Comparison of ENCODE assay signal across 9 mouse cellular contexts in genomic region chr12:108396081-108396947, GRCm38 (mm10). TPM values are rescaled to one million over a fixed set of nuclear protein-coding genes. Genes with fewer than 3 reads are reported as not detected.
DNase-seq lines count a peak whose midpoint lies in the region; ATAC-seq and TF ChIP-seq lines count a peak whose summit lies in the region.
"Had no signal": no experiment of that assay in that cellular context is flagged by ENCODE, and none has a peak within 500 bp of the region (broad histone marks: within the 10 kb centered on the region; RNA-seq: fewer than 3 reads in every experiment).

No protein-coding gene starts in this region.

- no peak overlapping the region for H3K4me3 ChIP-seq in gastrocnemius, adult 2 months
- no peak overlapping the region for H3K4me3 ChIP-seq in forebrain, embryonic 14.5 days (ENCODE audit: low read depth, low read length)
- no peak overlapping the region for H3K4me3 ChIP-seq in midbrain, embryonic 15.5 days
- no peak overlapping the region for H3K4me3 ChIP-seq in heart, adult 2 months

- TF ChIP-seq EP300 in heart, adult 2 months (IDR thresholded peaks at IDR 0.05; ENCODE audit: insufficient read depth, low read depth, low read length), result no peak

- H3K9me3 ChIP-seq in forebrain, embryonic 14.5 days (replicated peaks; ENCODE audit: control insufficient read depth, low read length), result no peaks in the 10 kb centered on the region
- H3K9me3 ChIP-seq in midbrain, embryonic 15.5 days, result no peaks in the 10 kb centered on the region

- H3K9ac ChIP-seq in forebrain, embryonic 14.5 days (ENCODE audit: low read length), result no peak overlapping the region
- no peak overlapping the region for H3K9ac ChIP-seq in midbrain, embryonic 15.5 days
- no peak overlapping the region for H3K9ac ChIP-seq in heart, adult 2 months (ENCODE audit: low read depth, low read length)

- H3K27me3 ChIP-seq in forebrain, embryonic 14.5 days (replicated peaks; ENCODE audit: control insufficient read depth, insufficient read depth, low read length), result no peaks in the 10 kb centered on the region
- no peaks in the 10 kb centered on the region for H3K27me3 ChIP-seq in midbrain, embryonic 15.5 days (replicated peaks)
- H3K27me3 ChIP-seq in heart, adult 2 months (ENCODE audit: control insufficient read depth, insufficient read depth, low read length), result no peaks in the 10 kb centered on the region

- no peak for TF ChIP-seq POLR2A in heart, adult 2 months (IDR thresholded peaks at IDR 0.05; ENCODE audit: insufficient read depth, low read depth, low read length)

- peaks cover 30% of the 10 kb centered on the region for H3K4me1 ChIP-seq in forebrain, embryonic 14.5 days (ENCODE audit: control insufficient read depth, insufficient read depth, low read length)
- H3K4me1 ChIP-seq in midbrain, embryonic 15.5 days, result peaks cover 35% of the 10 kb centered on the region
- H3K4me1 ChIP-seq in heart, adult 2 months (ENCODE audit: control insufficient read depth, insufficient read depth, low read length), result peaks cover 18% of the 10 kb centered on the region

- peak; percentile 96 for ATAC-seq in forebrain, embryonic 14.5 days
- peak; percentile 94 for ATAC-seq in midbrain, embryonic 15.5 days (replicated peaks)

- no peaks in the 10 kb centered on the region for H3K79me2 ChIP-seq in heart, adult 2 months (replicated peaks; ENCODE audit: control insufficient read depth, insufficient read depth, low read length)

- H3K4me2 ChIP-seq in forebrain, embryonic 14.5 days (ENCODE audit: low read length), result no peak overlapping the region
- no peak overlapping the region for H3K4me2 ChIP-seq in midbrain, embryonic 15.5 days

- H3K27ac ChIP-seq in gastrocnemius, adult 2 months, result peak overlapping the region; percentile 38; the same call in 1 of the 2 replicates
- peak overlapping the region; percentile 88 for H3K27ac ChIP-seq in forebrain, embryonic 14.5 days (ENCODE audit: low read depth, low read length)
- H3K27ac ChIP-seq in midbrain, embryonic 15.5 days, result peak overlapping the region; percentile 78
- no peak overlapping the region for H3K27ac ChIP-seq in heart, adult 2 months

- DNase-seq in gastrocnemius, adult 2 months, result no peak
- DNase-seq in gastrocnemius, adult 18-20 months (ENCODE audit: low spot score), result no peak
- peak; percentile 98 for DNase-seq in forebrain, embryonic 14.5 days (ENCODE audit: low spot score)
- peak; percentile 50 for DNase-seq in kidney, postnatal 10 days
- no peak for DNase-seq in urinary bladder, postnatal 10 days (ENCODE audit: low spot score)
- DNase-seq in spleen, postnatal 10 days (ENCODE audit: low spot score in 2 of 2), result no peak
- DNase-seq in heart, adult 2 months, result no peak

- no peaks in the 10 kb centered on the region for H3K36me3 ChIP-seq in forebrain, embryonic 14.5 days (ENCODE audit: control insufficient read depth, insufficient read depth, low read length)
- H3K36me3 ChIP-seq in midbrain, embryonic 15.5 days (replicated peaks), result no peaks in the 10 kb centered on the region
- no peaks in the 10 kb centered on the region for H3K36me3 ChIP-seq in heart, adult 2 months (ENCODE audit: control insufficient read depth, insufficient read depth, low read length)

- 42% methylated on average over 11 of the region's 11 CpGs for WGBS in forebrain, embryonic 14.5 days
- 37% methylated on average over 11 of the region's 11 CpGs for WGBS in midbrain, embryonic 15.5 days
- WGBS in heart, adult 2 months, result 88% methylated on average over 11 of the region's 11 CpGs

- intact Hi-C loops in gastrocnemius, adult 2 months (cut with DNase I), result no loop called here
- intact Hi-C loops in heart, adult 2 months (cut with DNase I), result loop anchor here (2.0 kb wide), 1 partner anchor 26 kb away; no protein-coding TSS in a partner anchor

- TF ChIP-seq CTCF in gastrocnemius, adult 2 months (IDR thresholded peaks at IDR 0.05), result no peak
- no peak for TF ChIP-seq CTCF in heart, adult 2 months (IDR thresholded peaks at IDR 0.05)

RNA-seq across cellular contexts. Expression of gene Eml1, which starts 25.6 kb away (rescaled TPM):
- 100 to 1,000 TPM in 1 of 2 experiments, 10 to 100 TPM in 1; 93.4 to 111 TPM for total RNA-seq in gastrocnemius, adult 2 months (2021)
- 10 to 100 TPM; 99.0 to 99.1 TPM for total RNA-seq in gastrocnemius, adult 18-20 months (2021)
- polyA plus RNA-seq in forebrain, embryonic 14.5 days (2014; fragmentation: Nextera tagmentation; extraction: Ambion mirVana), result 52.2 and 57.1 TPM in 2 replicates
- 52.9 and 61.3 TPM in 2 replicates for polyA plus RNA-seq in midbrain, embryonic 15.5 days (2015; fragmentation: Nextera tagmentation; extraction: Ambion mirVana)
- 10 to 100 TPM; 73.5 to 84.7 TPM for total RNA-seq in heart, adult 2 months (2021)
- 68.7 and 112 TPM in 2 replicates for polyA plus RNA-seq in heart, adult 2 months (2012; rRNA removed)
- total RNA-seq: hematopoietic stem cell, adult 5-6 weeks had no signal

Comparison
In these comparisons a context has a peak if more than half of its experiments do, and no peak if none do; other contexts are left out.
1. DNase-seq: peak in forebrain, embryonic 14.5 days (single experiment) and kidney, postnatal 10 days (single experiment); none in gastrocnemius, adult 2 months (single experiment), gastrocnemius, adult 18-20 months (single experiment), urinary bladder, postnatal 10 days (single experiment), spleen, postnatal 10 days (0 of 2) and heart, adult 2 months (0 of 2).